Mouse (Mus musculus): ENCODE measurements around the gene Gm20696.
A peak's percentile ranks its signal among the peaks of the same experiment; 100 is the strongest.

Gene Gm20696

DNA sequence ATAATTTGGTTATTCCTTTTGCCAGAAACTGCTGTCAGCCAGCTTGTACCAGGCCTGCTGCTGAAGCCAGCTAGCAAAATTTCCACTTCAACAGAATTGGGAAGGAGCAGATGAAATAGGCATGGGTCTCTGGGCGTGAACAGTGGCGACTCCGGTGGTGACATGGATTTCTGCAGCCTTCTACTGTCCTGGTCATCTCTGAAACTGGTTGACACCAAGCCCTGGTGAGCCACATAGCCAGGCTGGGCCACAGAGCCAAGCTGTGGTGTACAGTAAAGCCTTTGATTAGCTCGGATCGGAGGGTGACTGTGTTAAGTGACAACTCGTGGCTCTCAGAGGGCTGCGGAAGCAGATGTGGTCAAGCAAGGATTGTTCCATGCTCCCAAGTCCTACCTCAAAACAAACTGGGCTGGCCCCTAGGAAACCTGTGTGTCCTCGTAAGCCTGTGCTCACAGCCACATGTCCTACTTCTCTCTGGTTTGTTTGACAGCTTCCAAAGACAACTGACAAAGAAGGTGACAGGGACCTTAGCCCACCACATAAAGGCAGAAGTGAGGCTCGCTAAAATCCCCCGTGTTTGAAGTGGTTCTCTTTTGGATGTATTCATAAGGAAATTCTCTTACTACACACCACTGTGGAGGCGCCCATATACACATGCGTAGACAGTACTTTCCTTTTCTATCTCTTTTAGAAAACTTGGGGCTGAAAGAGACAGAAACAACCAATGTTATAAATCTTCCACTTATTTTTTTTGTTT lies 180.5 kb downstream of the Gm20696 start:
- DNase-seq (ENCODE audit: low read depth, low spot score) = peak; percentile 35

DNA sequence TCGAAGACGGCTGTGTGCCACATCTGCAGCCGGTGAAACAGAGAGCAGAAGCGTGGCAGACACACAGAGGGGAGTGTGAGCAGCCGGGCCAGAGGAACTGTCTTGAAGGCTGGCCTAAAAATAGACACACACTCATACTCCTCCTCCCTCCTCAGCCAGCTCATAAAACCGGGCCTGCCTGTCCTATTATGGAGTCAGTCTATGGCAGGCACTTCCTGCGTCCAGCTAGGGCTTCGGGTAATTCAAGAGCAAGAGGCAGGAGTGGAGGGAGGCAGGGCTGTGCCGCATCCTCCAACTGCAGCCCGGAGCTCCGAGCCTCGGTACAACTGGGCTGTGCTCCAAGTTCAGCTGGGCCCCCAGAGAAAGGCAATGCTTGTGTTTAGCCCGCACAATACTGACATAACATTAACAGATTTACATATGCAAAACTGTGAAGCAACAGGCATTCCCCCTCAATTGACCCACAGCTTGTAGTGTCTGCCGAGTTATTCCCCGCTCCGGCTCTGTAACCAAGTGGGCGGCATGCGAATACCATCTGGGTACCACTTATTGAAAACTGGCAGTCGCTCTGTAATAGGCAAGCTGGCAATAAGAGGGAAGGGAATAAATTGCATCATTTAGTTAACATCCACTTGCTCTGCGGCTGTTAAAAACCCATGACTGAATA lies 181.2 kb downstream of the Gm20696 start:
- peak; percentile 91 for DNase-seq (ENCODE audit: low read depth, low spot score)

DNA sequence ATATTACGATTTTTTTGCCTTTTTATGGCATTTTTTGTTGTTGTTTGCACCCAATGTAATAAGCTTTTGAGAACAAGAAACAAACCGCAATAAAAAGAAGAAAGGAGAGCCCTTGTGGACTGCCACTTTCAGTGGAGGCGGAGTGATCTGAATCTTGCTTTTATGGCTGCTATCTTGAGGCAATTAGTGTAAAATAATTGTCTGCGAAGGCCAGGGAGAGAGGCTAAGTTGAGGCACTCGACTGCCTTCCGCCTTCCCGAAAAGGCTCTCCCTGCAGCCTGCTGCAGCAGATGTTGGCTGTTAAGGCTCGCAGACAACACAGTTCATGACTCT lies 181.7 kb downstream of the Gm20696 start:
- no peak for DNase-seq (ENCODE audit: low read depth, low spot score)

DNA sequence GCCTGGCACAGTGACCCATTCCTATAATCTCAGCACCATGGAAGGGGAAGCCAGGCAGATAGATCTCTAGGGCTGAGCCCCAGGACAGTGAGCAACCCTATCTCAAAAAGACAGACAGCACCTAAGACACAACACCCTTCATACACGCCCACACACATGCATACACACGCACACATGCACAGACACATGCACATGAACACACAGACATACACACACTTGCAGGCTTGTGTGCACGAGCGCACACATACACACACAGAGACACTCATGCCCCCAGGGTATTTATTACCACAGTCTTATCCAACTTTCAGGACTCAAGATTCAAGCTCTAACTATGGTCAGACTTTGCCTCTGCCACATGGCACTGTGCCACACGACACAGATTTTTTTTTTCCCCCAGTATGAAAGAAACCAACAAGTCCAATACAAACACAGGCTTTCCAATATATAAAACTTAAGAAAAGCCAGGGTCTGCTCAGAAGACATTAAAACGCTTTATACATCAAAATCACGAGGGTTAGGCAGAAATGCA lies 182.3 kb downstream of the Gm20696 start:
- DNase-seq (ENCODE audit: low read depth, low spot score) = no peak

DNA sequence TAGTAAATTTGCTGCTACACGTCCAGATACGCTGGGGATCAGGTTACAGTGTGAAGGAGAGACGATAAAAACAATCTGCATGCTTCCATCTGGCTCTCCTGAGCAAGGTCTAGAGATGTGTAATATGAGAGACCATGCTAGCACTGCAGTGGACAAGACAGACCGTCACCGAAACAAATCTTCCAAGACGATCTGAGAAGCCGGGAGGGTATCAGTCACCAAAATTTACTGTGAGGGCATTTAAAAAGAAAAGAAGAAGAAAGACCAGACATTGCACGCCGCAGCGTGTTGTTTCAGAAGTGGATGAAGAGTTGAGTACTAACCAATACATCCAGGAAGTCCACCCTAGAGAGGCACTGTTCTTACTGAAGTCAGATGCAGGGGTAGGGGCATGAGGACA lies 183.0 kb downstream of the Gm20696 start:
- DNase-seq (ENCODE audit: low read depth, low spot score) = no peak

DNA sequence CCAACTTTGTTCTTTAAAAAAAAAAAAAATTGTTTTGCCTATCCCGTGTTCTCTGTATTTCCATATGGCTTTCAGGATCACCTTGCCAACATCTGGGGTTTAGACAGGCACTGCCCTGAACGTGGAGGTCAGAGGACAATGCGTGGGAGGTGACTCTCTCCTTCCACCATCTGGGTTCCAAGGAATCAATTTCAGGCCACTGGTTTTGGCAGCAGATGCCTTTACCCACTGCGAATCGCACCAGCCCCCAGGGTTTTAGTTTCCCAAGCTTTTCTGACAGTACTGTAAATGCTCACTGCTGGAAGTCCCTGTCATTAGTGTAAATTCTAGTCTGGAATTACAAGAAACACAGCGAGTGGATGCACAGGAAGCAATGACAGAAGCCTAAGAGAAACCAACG lies 185.0 kb downstream of the Gm20696 start:
- DNase-seq (ENCODE audit: low read depth, low spot score) = no peak

DNA sequence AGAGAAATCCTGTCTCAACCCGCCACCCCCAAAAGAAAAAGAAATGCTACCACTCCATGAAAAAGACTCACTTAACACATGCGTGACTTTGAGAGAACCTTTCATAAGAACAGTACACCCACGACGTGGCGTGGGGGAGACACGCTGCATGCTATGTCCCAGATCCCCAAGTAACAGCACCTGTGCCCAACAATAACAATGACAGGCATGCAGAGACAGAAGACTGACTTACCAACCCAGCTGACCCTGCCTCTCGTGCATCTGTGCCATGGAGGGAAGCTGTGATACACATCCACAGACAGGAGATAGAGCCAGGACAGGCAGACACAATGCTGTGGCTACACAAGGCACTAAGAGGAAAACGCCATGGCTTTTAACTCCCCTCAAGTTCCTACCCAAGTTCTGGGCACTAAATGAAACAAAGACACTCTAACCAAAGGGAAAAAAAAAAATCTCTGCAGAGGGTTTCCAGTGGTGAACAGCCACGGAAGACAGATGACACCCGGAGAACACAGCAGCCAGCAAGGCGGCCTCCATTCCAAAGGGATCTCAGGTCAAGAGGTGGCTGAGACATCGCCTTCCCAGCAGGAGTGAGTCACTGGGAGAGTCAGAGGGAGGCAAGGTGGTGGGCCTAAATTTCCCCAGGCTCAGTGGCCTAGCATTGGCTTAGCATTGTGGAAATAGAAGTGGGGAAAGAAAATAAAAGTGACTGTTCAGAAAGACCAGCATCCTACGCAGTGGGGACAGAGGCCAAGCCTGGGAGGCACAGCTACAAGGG lies 187.5 kb downstream of the Gm20696 start:
- no peak for DNase-seq (ENCODE audit: low read depth, low spot score)

DNA sequence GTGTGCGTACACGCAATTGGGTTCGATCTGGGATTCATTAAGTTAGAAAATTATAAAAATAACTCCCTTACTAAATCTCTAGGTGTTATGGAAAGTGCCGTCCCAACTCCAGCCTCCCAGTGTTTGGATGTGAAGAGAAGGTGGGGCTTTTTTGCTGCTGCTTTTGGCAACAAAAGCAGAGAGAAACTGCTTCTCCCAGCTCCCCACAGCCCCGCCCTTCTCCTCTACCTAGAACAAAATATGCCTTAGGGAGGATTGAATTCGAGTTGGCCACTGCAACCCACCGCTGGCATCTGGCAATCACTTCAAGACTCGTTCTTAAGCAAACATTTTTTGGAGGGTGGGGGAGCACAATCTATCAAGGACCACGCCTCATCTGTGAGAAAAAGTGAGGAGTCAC lies 191.6 kb downstream of the Gm20696 start:
- no peak for DNase-seq (ENCODE audit: low read depth, low spot score)

DNA sequence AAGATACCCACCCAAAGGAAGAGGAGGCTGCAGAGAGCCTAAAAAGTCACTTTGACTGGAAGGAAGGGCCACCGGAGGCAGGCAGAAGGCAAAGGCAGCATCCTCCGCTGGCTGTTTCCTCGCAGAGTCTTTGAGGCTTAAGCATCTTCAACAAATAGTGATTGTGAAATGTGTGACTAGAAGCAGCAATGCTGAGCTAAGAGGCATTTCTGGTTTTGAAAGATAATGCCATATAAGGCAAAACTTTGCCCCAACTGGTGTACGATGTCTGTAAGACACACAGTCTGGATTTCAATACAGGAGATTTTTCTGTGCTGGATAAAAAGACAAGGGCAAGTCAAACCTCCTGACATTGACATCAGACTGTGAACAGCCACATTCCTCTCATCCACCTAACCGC lies 195.7 kb downstream of the Gm20696 start:
- no peak for DNase-seq (ENCODE audit: low read depth, low spot score)

DNA sequence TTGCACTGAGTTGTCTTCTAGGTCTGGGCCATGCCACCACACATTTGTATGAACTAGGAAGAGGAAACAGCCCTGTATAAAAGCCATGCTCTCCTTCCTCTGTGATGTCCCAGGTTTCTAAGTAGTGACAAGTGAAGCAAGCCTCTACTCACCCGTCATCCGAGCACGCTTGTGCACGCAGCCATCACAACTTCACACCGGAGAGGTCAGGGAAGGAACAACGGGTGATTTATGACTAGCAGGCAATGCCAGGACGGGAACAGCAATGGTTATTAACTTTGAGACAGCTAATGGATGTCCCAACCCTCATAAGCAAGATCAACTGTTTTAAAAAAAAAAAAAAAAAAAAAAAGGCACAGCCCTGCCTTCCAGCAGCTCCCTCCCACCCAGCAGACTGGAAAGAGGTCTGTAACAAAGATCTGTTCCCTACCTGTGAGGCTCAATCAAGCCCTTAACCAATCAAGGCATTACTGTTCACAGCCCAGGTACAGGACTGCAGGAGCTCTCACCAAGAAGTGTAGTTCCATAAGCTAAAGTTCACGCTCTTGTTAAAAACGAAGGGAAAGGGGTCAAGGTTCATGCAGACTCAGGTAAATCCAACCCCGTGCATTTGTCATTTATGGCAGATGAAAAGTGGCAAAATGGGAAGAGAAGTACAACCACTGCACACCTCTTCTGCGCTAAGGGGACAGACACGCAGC lies 197.3 kb downstream of the Gm20696 start:
- no peak for DNase-seq (ENCODE audit: low read depth, low spot score)

DNA sequence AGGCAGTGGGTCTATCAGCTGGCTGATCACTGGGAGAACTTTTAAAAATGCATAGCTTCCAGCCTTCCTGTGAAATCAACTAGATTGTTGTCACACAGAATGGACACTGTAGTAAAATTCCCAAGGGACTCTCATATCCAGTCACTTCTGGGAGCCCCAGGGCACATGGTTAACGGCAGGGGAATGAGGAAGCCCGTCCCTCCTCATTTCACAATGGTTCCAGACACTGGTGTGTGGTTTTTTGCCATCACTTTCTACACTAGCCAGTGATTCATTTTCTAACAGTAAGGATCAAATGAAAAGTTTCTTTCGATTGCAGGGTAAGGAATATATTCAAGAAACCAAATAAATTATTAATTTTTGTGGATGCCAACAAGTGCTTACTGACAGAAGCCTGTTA lies 198.8 kb downstream of the Gm20696 start:
- no peak for DNase-seq (ENCODE audit: low read depth, low spot score)

DNA sequence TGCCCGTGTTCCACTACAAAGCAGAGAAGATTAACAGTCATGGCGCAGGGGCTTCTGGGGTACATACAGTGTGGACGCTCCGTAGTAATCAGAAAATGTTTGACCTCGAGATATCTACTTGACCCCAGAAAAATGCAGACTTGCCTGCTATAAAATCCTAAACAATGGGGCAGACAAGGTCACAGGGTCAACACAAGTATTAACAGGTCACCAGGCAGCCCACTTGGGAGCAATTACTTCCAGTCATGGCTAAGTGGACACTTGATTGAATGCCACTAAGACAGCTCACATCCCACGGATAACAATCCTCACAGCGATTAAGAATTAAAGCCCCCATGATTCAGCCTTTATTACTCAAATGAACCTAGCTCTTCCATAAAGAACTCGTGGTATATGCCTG lies 199.5 kb downstream of the Gm20696 start:
- DNase-seq (ENCODE audit: low read depth, low spot score) = no peak

DNA sequence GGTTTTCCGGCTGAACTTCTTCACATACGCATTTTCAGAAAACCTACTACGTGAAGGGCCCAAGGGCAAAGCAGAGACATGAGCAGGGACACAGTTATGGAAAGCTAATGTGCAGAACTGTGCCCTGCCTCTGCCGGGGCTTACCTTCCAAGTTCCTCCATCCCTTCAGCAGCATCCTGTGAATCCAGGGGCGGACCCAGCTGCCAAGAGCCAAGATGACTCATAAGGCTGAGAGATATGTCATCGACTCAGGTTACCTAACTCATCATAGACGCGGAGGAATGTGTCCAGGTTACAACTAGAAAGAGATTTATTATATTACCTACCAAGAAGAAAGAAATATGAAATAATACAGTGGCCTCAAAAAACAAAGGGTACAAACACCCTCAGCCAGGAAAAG lies 200.2 kb downstream of the Gm20696 start:
- DNase-seq (ENCODE audit: low read depth, low spot score) = no peak

DNA sequence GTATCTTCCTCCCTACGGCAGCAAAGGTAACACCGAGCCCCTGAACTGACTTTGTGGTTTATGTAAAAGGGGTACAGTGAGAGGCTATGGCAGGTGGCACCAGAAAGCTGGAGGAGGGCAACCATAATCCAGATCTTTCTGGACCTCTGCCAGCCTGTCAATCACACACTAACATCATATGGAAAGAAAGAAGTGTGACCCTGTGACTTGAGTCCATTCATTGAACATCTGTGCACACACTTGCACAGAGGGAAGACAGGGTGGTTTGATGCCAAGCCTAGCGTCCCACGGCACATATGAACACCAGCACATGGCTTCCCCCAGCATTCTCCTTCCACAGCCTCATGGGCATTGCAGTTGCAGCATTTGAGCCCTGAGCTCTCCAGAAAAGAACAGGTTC lies 202.1 kb downstream of the Gm20696 start:
- DNase-seq (ENCODE audit: low read depth, low spot score) = no peak

DNA sequence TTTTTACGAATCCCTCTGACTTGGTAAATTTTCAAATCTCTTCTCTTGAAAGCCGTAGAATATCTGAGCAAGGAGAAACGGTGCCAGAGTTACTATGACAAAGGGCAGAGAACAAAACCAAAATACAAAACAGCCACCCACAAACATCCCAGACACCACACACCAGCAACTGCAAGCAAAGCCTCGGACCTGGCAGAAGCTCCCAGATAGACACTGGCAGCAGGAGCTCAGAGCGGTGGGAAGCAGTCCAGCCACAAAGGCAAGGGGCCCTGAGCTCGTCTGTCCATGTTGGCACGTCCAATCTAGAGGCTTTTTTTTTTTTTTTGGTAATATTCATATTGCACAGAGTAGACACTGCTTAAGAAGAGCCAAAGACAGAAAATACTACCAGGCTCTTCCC lies 202.7 kb downstream of the Gm20696 start:
- no peak for DNase-seq (ENCODE audit: low read depth, low spot score)

DNA sequence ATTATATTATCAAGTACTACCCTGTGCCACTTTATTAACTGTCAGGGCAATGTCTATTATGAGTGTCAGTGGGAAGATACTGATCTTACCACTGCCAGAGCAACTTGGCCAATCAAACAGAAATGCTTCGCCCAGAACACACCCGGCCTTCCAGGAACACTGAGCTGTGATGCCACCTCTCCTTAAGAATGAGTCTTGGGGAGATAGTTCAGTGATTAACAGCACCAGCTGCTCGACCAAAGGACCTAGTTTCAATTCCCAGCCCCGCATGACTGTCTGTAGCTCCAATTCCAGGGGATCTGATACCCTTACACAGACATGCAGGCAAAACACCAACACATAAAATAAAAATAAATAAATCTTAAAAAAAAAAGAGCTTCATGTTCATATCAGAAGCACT lies 207.8 kb downstream of the Gm20696 start:
- peak; percentile 74 for DNase-seq (ENCODE audit: low read depth, low spot score)

DNA sequence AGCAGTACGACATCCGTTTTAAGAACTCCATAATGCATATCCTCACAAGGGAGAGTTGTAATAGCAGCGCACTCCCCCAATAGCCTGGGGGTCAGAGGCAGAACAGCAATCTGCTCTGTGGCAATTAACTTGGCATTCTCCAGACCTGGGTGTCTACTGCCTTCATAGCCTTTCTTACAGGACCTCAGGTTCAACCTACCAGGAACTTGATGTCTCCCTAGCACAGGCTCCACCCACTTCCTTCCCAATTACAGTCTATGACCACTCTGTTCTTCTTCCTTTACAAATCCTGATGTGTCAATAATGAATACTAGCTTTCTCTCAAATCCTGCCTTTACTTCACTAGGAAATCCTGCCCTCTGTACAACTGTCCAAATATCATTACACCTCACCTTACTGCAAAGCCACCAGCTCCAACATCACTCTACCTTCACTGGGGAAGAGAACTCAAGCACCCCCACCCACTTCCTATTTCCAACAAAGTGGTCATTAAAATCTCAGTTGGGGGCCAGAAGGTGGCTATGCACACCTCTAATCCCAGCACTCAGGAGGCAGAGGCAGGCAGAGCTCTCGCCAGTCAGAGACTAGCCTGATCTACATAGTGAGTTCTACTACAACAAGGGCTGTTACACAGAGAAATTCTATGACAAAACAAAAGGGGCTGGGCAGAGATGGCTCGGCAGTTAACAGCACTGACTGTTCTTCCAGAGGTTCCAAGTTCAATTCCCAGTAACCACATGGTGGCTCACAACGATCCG lies 212.7 kb downstream of the Gm20696 start:
- DNase-seq (ENCODE audit: low read depth, low spot score) = no peak

DNA sequence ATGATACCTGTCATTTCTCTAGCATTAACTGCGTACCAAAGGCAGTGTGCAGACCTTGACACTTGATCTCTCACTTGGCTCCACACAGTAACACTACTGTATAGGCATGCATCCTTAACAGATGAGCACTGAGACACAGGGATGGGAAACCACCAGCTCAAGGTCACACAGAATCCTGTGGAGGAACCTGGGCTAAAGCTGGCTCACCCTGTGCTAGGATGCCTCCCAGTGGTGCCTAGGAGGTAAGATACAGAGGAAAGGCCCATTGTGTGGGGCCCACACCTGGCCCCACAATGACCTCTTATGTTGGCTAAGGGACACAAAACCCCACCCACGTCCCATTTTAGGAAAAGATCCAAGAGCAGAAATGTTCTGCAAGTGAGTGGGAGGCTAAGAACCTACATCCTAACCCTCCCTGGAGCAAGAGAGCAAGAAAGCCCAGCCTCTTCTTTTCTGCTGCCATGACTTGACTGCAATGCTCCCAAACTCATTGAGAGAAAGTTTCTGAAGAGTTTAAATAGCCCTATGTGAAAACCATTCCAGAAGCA lies 213.9 kb downstream of the Gm20696 start:
- no peak for DNase-seq (ENCODE audit: low read depth, low spot score)

DNA sequence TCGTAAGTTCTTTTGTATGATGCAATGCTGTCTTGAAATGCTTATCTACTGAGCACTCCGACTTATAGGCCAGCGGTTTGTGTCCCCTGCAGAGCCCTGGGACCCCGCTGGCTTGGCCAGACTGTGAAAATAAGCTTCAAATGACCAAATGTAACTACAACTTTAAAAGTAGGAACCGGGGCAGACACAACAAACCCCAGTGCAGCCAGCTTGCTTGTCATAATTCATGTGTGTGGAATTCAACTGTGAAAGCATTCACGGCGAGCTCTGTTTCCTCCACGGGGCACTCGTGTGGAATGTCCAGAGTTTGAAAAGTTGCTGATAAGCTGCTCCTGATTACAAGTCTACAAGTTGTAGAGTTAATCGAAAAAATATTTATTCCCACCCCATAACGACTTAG lies 215.1 kb downstream of the Gm20696 start:
- DNase-seq (ENCODE audit: low read depth, low spot score) = no peak

DNA sequence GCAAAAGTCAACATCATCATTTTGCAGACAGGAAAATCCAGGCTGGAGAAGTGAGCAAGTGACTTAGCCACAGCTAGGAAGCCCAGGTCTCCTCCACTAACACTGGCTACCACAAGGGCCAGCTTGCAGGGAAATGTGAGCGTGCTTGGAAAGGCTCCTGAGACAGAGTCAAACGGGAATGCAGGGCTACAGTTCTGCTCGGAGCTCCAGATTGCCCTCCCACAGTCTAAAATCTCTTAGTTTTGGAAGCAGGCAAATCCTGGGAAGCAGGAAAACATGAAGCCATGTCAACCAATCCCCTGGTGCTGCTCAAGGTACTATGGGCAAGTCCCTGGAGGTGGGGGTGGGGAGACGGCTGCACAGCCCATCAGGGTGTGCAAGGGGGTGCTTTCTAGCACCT lies 219.2 kb downstream of the Gm20696 start:
- no peak for DNase-seq (ENCODE audit: low read depth, low spot score)
